Mouse (Mus musculus) erythroblast, embryonic 14.5 days (primary cell): ENCODE measurements around the gene Dab2ip.

Experiments used
- GATA1 ChIP-seq: IDR thresholded peaks from 2 replicates; pipeline ENCODE4 v1.6.1; 2012; ENCODE audit warnings: low read length, inconsistent platforms, mixed read lengths
- TAL1 ChIP-seq: IDR thresholded peaks from 3 replicates; pipeline ENCODE4 v1.6.1; 2012; ENCODE audit warnings: low read length, inconsistent platforms, mixed read lengths

- TF ChIP-seq TAL1 (no peak), GATA1 (no peak)
These were observed 76.9 kb downstream of the Dab2ip start for GRCm38 (mm10) chr2:35634963-35635362.
